Mouse (Mus musculus): ENCODE data around the gene Iqschfp.

Gene Iqschfp

GRCm38 (mm10) chr3:68351461-68351860 is 459.4 kb downstream of the Iqschfp start:
- no peak for DNase-seq (ENCODE audit: low spot score)

- no peak for DNase-seq (ENCODE audit: low spot score)
Observed at GRCm38 (mm10) chr3:68352961-68353360, 460.9 kb downstream of the Iqschfp start.

GRCm38 (mm10) chr3:68353492-68353891 is 461.5 kb downstream of the Iqschfp start:
- no peak for DNase-seq (ENCODE audit: low spot score)

- no peak for DNase-seq (ENCODE audit: low spot score)
Observed at GRCm38 (mm10) chr3:68356516-68356915, 464.5 kb downstream of the Iqschfp start.

GRCm38 (mm10) chr3:68368029-68368428 is 476.0 kb downstream of the Iqschfp start:
- DNase-seq (ENCODE audit: low spot score): no peak

- no peak for DNase-seq (ENCODE audit: low spot score)
Observed at GRCm38 (mm10) chr3:68372925-68373324, 480.9 kb downstream of the Iqschfp start.

GRCm38 (mm10) chr3:68375100-68375508 is 483.1 kb downstream of the Iqschfp start:
- DNase-seq (ENCODE audit: low spot score): no peak

- DNase-seq (ENCODE audit: low spot score): no peak
Observed at GRCm38 (mm10) chr3:68377452-68378198, 485.6 kb downstream of the Iqschfp start.

GRCm38 (mm10) chr3:68378799-68379198 is 486.8 kb downstream of the Iqschfp start:
- DNase-seq (ENCODE audit: low spot score): no peak

- DNase-seq (ENCODE audit: low spot score): no peak
Observed at GRCm38 (mm10) chr3:68379242-68379641, 487.2 kb downstream of the Iqschfp start.

- DNase-seq (ENCODE audit: low spot score): no peak
Observed at GRCm38 (mm10) chr3:68383672-68384071, 491.6 kb downstream of the Iqschfp start.

GRCm38 (mm10) chr3:68385544-68385943 is 493.5 kb downstream of the Iqschfp start:
- no peak for DNase-seq (ENCODE audit: low spot score)

- no peak for DNase-seq (ENCODE audit: low spot score)
Observed at GRCm38 (mm10) chr3:68388023-68388422, 496.0 kb downstream of the Iqschfp start.

GRCm38 (mm10) chr3:68393578-68393977 is 501.5 kb downstream of the Iqschfp start:
- DNase-seq (ENCODE audit: low spot score): no peak

GRCm38 (mm10) chr3:68398691-68399090 is 506.7 kb downstream of the Iqschfp start:
- no peak for DNase-seq (ENCODE audit: low spot score)

- no peak for DNase-seq (ENCODE audit: low spot score)
Observed at GRCm38 (mm10) chr3:68400121-68400520, 508.1 kb downstream of the Iqschfp start.

GRCm38 (mm10) chr3:68403343-68403742 is 511.3 kb downstream of the Iqschfp start:
- no peak for DNase-seq (ENCODE audit: low spot score)

- peak; percentile 25 for DNase-seq (ENCODE audit: low spot score)
Observed at GRCm38 (mm10) chr3:68403783-68404217, 511.8 kb downstream of the Iqschfp start.

- DNase-seq (ENCODE audit: low spot score): no peak
Observed at GRCm38 (mm10) chr3:68405724-68406123, 513.7 kb downstream of the Iqschfp start.

- no peak for DNase-seq (ENCODE audit: low spot score)
Observed at GRCm38 (mm10) chr3:68412262-68412661, 520.2 kb downstream of the Iqschfp start.

- no peak for DNase-seq (ENCODE audit: low spot score)
Observed at GRCm38 (mm10) chr3:68419792-68420191, 527.8 kb downstream of the Iqschfp start.

GRCm38 (mm10) chr3:68420927-68421326 is 528.9 kb downstream of the Iqschfp start:
- no peak for DNase-seq (ENCODE audit: low spot score)

GRCm38 (mm10) chr3:68421849-68422248 is 529.8 kb downstream of the Iqschfp start:
- no peak for DNase-seq (ENCODE audit: low spot score)

GRCm38 (mm10) chr3:68428081-68428480 is 536.0 kb downstream of the Iqschfp start:
- no peak for DNase-seq (ENCODE audit: low spot score)
